Mouse (Mus musculus) cerebellum, adult 9-11 months (tissue): ENCODE measurements around the gene Lonp2.

Source experiments
- DNase-seq: peaks from one replicate; pipeline ENCODE4 v3.0.0; 2022

Lonp2 gene

GRCm38 (mm10) chr8:86758651-86759050 lies 134.8 kb downstream of the Lonp2 start:
- DNase-seq: no peak

DNA sequence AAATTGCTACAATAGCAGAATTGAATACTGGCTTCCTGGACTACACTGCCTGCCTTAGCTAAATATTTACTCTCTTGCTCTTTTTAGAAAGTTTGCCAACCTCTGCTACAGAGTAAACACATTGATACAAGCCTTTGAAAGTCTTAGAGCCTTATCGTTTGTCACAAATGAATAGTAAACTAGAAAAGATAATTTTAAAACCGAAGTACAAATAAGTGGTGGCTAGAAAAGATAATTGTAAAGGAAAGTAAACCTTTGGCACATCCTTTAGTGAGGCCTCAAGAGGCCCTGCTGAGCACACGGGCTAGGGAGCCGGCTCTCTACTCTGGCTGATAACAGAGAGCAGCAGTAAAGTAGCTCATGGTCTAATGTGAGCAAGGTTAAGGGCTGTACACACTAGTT lies 135.2 kb downstream of the Lonp2 start:
- DNase-seq: no peak

- DNase-seq: no peak
These were observed 136.9 kb downstream of the Lonp2 start for GRCm38 (mm10) chr8:86760746-86761145.

- DNase-seq: no peak
These were observed 139.0 kb downstream of the Lonp2 start for GRCm38 (mm10) chr8:86762806-86763205.

DNA sequence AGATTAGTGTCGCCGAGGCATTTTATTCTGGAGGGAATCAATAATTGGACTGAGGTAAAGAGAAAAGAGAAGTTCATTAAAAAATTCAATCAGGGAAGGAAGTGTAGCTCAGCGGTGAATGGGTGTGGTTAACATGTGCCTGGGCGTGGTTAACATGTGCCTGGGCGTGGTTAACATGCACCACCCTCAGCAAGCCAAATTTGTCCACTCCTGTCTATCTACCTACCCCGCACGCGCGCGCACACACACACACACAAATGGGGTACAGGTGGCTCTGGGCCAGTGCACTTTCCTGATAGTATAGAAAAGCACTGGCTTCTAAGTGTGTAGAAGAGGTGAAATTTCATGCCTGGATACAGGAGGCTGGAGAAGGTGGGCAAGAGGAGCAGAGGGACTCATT lies 141.3 kb downstream of the Lonp2 start:
- no peak for DNase-seq

DNA sequence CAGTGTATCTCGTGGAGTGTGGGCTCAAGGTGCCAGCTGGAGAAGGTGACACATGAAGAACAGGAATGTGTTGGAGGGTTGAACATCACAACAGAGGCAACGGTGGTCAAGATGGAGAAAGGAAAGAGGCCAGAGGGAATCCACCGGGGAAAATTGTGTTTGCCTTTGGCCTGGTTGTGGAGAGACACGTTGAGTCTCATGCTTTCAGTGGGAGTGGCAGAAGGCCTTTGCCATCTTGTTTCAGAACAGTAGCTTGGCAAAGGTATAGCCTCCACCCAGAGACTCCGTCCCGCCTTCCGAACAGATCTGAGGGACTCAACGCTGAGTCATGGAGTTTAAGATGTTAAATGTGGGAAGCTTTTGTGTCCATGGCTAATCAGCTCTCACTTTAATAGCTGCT lies 141.8 kb downstream of the Lonp2 start:
- DNase-seq: no peak

DNA sequence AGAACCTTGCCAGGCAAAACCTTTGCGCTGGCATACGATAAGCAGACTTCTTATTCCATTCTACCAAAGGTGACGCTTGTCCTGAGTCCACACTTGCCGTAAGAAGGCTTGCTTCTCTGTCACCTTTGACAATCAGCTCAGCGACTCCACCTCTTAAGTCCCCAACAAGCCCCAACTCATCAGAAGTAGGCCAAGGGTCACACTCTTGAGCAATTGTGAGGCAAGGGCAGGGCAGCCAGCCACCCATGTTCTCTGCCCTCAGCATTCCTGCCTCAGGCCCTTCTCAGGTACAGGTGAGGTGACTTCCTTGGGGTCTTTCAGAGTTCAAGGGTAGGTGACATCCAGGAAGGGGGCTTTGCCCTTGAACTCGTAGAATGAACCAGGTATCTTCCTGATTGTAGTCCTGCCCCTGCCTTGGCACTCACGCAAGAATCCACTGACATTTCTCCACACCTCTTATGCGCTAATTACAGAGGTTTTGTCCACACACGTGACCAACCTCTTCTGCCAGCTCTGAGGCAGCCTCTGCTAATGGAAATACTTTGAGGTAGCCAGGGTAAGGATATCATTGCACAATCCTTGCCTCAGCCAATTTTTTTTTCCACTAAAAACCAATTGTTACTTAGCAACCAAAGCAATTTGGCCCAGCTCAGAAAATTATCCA lies 142.8 kb downstream of the Lonp2 start:
- DNase-seq: no peak

DNA sequence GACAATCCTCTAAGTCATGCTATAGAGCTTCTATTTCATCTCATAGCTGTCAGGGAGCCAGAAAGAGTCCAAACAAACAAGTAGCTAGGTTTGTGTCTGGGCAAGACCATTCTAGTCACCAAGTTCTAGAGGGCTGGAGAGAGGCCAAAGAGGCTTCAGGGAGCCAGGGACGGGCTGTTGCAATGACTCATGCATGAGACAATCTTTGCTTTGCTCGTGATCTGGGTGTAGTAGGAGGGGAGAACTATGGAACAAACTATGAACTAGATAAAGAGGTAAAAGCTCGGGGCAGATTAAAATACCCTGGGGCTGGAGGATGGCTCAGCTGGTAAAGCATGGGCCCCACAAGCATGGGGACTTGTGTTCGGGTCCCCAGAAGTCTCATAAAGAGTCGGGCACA lies 144.7 kb downstream of the Lonp2 start:
- DNase-seq: peak; percentile 10

DNA sequence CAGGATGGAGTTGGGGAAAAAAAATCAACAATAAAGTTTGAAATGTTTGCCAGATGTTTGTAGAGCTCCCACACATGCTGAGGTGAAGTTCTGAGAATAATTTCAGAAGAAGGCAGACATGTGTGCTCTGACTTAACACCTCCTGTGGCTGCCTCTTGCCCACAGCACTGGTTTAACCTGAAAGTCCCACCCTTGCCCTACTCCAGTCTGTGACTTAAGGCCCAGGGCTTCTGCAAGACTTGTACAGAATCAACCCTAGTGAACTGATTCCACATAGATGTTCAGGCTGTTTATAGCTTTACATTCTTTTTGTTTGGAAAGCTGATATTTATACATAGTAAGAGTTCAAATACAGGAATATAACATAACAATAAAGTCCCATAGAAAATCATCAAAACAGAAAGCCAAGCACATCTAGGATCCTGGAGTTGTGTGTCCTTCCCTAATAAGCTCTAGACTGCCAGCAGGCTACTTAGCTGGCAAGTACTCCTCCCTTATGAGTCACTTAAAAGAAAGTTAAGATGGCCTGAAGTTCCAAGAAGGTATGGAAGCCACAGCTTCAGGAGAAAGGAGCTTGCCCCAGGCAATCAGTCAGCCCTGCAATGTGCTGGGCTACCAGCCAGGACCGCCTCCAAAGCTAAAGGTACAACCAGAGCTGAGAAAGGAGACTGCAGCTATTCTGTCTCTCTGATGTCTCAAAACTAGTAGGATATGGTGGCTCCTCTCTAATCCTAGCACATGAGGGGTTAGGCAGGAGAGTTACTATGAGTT lies 146.3 kb downstream of the Lonp2 start:
- DNase-seq: no peak
